Comparison of ENCODE assay signal across 15 mouse cellular contexts in genomic region chr6:51838177-51838576, GRCm38 (mm10).
DNase-seq lines count a peak whose midpoint lies in the region; TF ChIP-seq lines count a peak whose summit lies in the region.
"Had no signal": no experiment of that assay in that cellular context is flagged by ENCODE, and none has a peak within 500 bp of the region (broad histone marks: within the 10 kb centered on the region; RNA-seq: fewer than 3 reads in every experiment).

No protein-coding gene starts in this region.

- peaks cover 8% of the 10 kb centered on the region for H3K27me3 ChIP-seq in E14TG2a.4 (ENCODE audit: insufficient read depth, low read length)
- H3K27me3 ChIP-seq in embryonic facial prominence, embryonic 10.5 days (replicated peaks; ENCODE audit: low read depth, poor library complexity, severe bottlenecking): no peaks in the 10 kb centered on the region
- H3K27me3 ChIP-seq: forebrain, embryonic 15.5 days had no signal

- no peaks in the 10 kb centered on the region for H3K36me3 ChIP-seq in E14TG2a.4 (ENCODE audit: insufficient read depth, low read length)
- no peaks in the 10 kb centered on the region for H3K36me3 ChIP-seq in embryonic facial prominence, embryonic 10.5 days (replicated peaks)
- H3K36me3 ChIP-seq: forebrain, embryonic 15.5 days; limb, embryonic 15.5 days had no signal

- TF ChIP-seq CTCF in gastrocnemius, adult 2 months (IDR thresholded peaks at IDR 0.05): peak; percentile 7; the same call in 1 of the 2 replicates
- TF ChIP-seq CTCF in lung, adult 2 months (IDR thresholded peaks at IDR 0.05; ENCODE audit: insufficient read depth, low read length): peak; percentile 32; the same call in 1 of the 2 replicates
- TF ChIP-seq CTCF in E14TG2a.4 (conservative IDR thresholded peaks at IDR 0.05; ENCODE audit: low read length): peak; percentile 22
- TF ChIP-seq CTCF in embryonic fibroblast, embryonic 13.5 days (IDR thresholded peaks at IDR 0.05; ENCODE audit: borderline replicate concordance, insufficient read depth, low read length): peak; percentile 35; the same call in 1 of the 2 replicates

- no peaks in the 10 kb centered on the region for H3K9me3 ChIP-seq in E14TG2a.4 (ENCODE audit: low read length)
- H3K9me3 ChIP-seq in embryonic facial prominence, embryonic 10.5 days: no peaks in the 10 kb centered on the region
- H3K9me3 ChIP-seq: forebrain, embryonic 15.5 days; limb, embryonic 15.5 days had no signal

- H3K4me1 ChIP-seq in lung, adult 2 months (ENCODE audit: control insufficient read depth, insufficient read depth, low read length): no peaks in the 10 kb centered on the region
- H3K4me1 ChIP-seq in E14TG2a.4 (replicated peaks; ENCODE audit: low read depth, low read length): no peaks in the 10 kb centered on the region; the same call in 1 of the 2 replicates
- no peaks in the 10 kb centered on the region for H3K4me1 ChIP-seq in embryonic fibroblast, embryonic 13.5 days (ENCODE audit: control insufficient read depth, insufficient read depth, low read length)
- no peaks in the 10 kb centered on the region for H3K4me1 ChIP-seq in embryonic facial prominence, embryonic 10.5 days
- H3K4me1 ChIP-seq: limb, embryonic 15.5 days had no signal

- H3K4me3 ChIP-seq in gastrocnemius, adult 2 months: no peak overlapping the region
- no peak overlapping the region for H3K4me3 ChIP-seq in lung, adult 2 months (replicated peaks; ENCODE audit: extremely low read depth, low read depth, low read length)
- no peak overlapping the region for H3K4me3 ChIP-seq in E14TG2a.4 (replicated peaks; ENCODE audit: low read length)
- no peak overlapping the region for H3K4me3 ChIP-seq in embryonic fibroblast, embryonic 13.5 days (ENCODE audit: insufficient read depth, low read length)
- H3K4me3 ChIP-seq in embryonic facial prominence, embryonic 10.5 days: no peak overlapping the region
- H3K4me3 ChIP-seq: forebrain, embryonic 15.5 days; limb, embryonic 15.5 days; myocyte had no signal

- no peak for TF ChIP-seq POLR2A in lung, adult 2 months (IDR thresholded peaks at IDR 0.05; ENCODE audit: borderline replicate concordance, extremely low read depth, low read depth, low read length)
- no peak for TF ChIP-seq POLR2A in embryonic fibroblast, embryonic 13.5 days (IDR thresholded peaks at IDR 0.05; ENCODE audit: low read depth, low read length)

- whole genome bisulfite sequencing in lung, adult 2 months: 78% methylated on average over 3 of the region's 3 CpGs
- WGBS in embryonic facial prominence, embryonic 10.5 days: 72% methylated on average over 3 of the region's 3 CpGs

- H3K27ac ChIP-seq in gastrocnemius, adult 2 months: no peak overlapping the region
- no peak overlapping the region for H3K27ac ChIP-seq in embryonic fibroblast, embryonic 13.5 days (ENCODE audit: insufficient read depth, low read length)
- H3K27ac ChIP-seq in embryonic facial prominence, embryonic 10.5 days (replicated peaks): no peak overlapping the region
- H3K27ac ChIP-seq: forebrain, embryonic 15.5 days; limb, embryonic 15.5 days had no signal

- intact Hi-C loops in gastrocnemius, adult 2 months (cut with DNase I): no loop called here
- intact Hi-C loops in gastrocnemius, postnatal 14 days (cut with DNase I; ENCODE audit: low total_unique reads): no loop called here

- DNase-seq in gastrocnemius, adult 2 months: no peak
- DNase-seq in gastrocnemius, postnatal 14 days: no peak
- DNase-seq in lung, adult 2 months: no peak
- DNase-seq in lung, postnatal 14 days: no peak
- no peak for DNase-seq in frontal cortex, postnatal 10 days (ENCODE audit: low spot score in 2 of 2)
- DNase-seq in embryonic facial prominence, embryonic 10.5 days (ENCODE audit: low spot score): no peak
- DNase-seq: cerebellum, postnatal 36 days; gastrocnemius, postnatal 36 days; right cerebral cortex, adult 18-20 months; thymus, postnatal 36 days had no signal
